Mouse (Mus musculus): Measurements from ENCODE around the gene Rgl3.

- TF ChIP-seq CTCF (IDR thresholded peaks at IDR 0.05; ENCODE audit: low read depth) = no peak
- no peak for TF ChIP-seq EP300 (IDR thresholded peaks at IDR 0.05; ENCODE audit: low read depth)
Observed at GRCm38 (mm10) chr9:21958372-21958771, 30.9 kb downstream of the Rgl3 start.
